26 mouse cellular contexts compared by ENCODE assay signal in the genomic region with DNA sequence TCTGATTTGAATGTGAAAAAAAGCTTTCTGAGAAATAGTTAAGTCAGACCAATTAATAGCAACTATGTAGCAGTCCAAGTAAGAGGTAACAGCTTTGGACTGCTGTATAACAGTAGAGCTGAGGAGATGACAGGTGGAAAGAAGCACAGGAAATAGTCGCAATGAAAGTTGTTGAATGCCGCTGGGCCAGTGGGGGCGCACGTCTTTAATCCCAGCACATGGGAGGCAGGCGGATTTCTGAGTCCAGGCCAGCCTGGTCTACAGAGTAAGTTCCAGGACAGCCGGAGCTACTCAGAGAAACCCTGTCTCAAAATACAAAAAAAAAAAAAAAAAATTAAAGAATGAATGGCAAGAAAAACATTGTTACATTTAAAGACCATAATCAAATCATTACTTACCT.
"Had no signal": no experiment of that assay in that cellular context is flagged by ENCODE, and none has a peak within 500 bp of the region (broad histone marks: within the 10 kb centered on the region; RNA-seq: fewer than 3 reads in every experiment).

No protein-coding gene starts in this region.

- H3K9ac ChIP-seq: heart, embryonic 12.5 days; hindbrain, embryonic 12.5 days; hindbrain, embryonic 14.5 days; intestine, embryonic 15.5 days; limb, embryonic 12.5 days; liver, embryonic 12.5 days; liver, embryonic 14.5 days had no signal

- H3K4me2 ChIP-seq: heart, embryonic 12.5 days; hindbrain, embryonic 12.5 days; hindbrain, embryonic 14.5 days; intestine, embryonic 15.5 days; limb, embryonic 12.5 days; liver, embryonic 12.5 days had no signal

- H3K4me3 ChIP-seq: gastrocnemius, adult 2 months; heart, embryonic 10.5 days; heart, embryonic 12.5 days; hindbrain, embryonic 10.5 days; hindbrain, embryonic 12.5 days; intestine, embryonic 15.5 days; layer of hippocampus, adult 2 months; left cerebral cortex, adult 2 months; limb, embryonic 10.5 days; limb, embryonic 12.5 days; liver, embryonic 12.5 days had no signal

- H3K36me3 ChIP-seq: intestine, embryonic 15.5 days had no signal

- H3K27ac ChIP-seq: gastrocnemius, adult 2 months; heart, embryonic 10.5 days; hindbrain, embryonic 10.5 days; hindbrain, embryonic 12.5 days; hindbrain, embryonic 14.5 days; intestine, embryonic 15.5 days; layer of hippocampus, adult 2 months; left cerebral cortex, adult 2 months; limb, embryonic 10.5 days; limb, embryonic 12.5 days; liver, embryonic 12.5 days; liver, embryonic 14.5 days had no signal

- H3K4me1 ChIP-seq: hindbrain, embryonic 10.5 days; hindbrain, embryonic 12.5 days; intestine, embryonic 15.5 days; limb, embryonic 10.5 days; limb, embryonic 12.5 days had no signal

- H3K9me3 ChIP-seq: heart, embryonic 10.5 days; heart, embryonic 12.5 days; hindbrain, embryonic 10.5 days; hindbrain, embryonic 12.5 days; intestine, embryonic 15.5 days; limb, embryonic 10.5 days; limb, embryonic 12.5 days; liver, embryonic 12.5 days had no signal

- ATAC-seq: hindbrain, embryonic 16.5 days; inflammation-experienced regulatory T-cells, adult 6 months; intestine, embryonic 15.5 days; intestine, postnatal 0 days; liver, embryonic 12.5 days had no signal

- DNase-seq: gastrocnemius, adult 2 months; gastrocnemius, postnatal 10 days; gastrocnemius, postnatal 25 days; heart, adult 18-20 months; heart, postnatal 4 days; kidney, adult 18-20 months; kidney, adult 8-10 months; kidney, postnatal 10 days; kidney, postnatal 25 days; kidney, postnatal 4 days; liver had no signal

- H3K27me3 ChIP-seq: heart, embryonic 12.5 days; hindbrain, embryonic 12.5 days; intestine, embryonic 15.5 days; limb, embryonic 12.5 days; liver, embryonic 12.5 days had no signal
